Mouse (Mus musculus) heart, postnatal 0 days (tissue): ENCODE results near the gene Cldn17. TPM values are rescaled to one million over a fixed set of nuclear protein-coding genes. Genes with fewer than 3 reads are reported as not detected.

Experiments used
- ATAC-seq: fragments of 200-750 bp; cut with Nextera tagmentation; 2 replicates; pipeline ENCODE4 v1.8.0; 2017; ENCODE audit warnings: low read depth, moderate number of reproducible peaks, moderate library complexity; ENCODE audit not compliant: insufficient read depth
- DNase-seq: peaks from one replicate; pipeline ENCODE4 v3.0.0-alpha.2; 2016; ENCODE audit warnings: low spot score
- H3K27ac ChIP-seq: fragments of 300-500 bp; sonication (generic); 2 replicates; pipeline ENCODE4 v1.5.1; 2014; ENCODE audit warnings: low read depth, mild to moderate bottlenecking
- H3K27me3 ChIP-seq: fragments of 300-500 bp; sonication (generic); 2 replicates; pipeline ENCODE4 v1.6.1; 2014; ENCODE audit warnings: low read length, mixed read lengths; ENCODE audit not compliant: control insufficient read depth, insufficient read depth
- H3K36me3 ChIP-seq: fragments of 300-500 bp; sonication (generic); replicated peaks from 2 replicates; pipeline ENCODE4 v1.6.1; 2014; ENCODE audit warnings: low read length, mixed read lengths; ENCODE audit not compliant: control insufficient read depth, insufficient read depth
- H3K4me1 ChIP-seq: fragments of 300-500 bp; sonication (generic); 2 replicates; pipeline ENCODE4 v1.6.1; 2014; ENCODE audit warnings: antibody characterized with exemption; ENCODE audit not compliant: control insufficient read depth, insufficient read depth
- H3K4me2 ChIP-seq: fragments of 300-500 bp; sonication (generic); 2 replicates; pipeline ENCODE4 v1.6.1; 2014; ENCODE audit warnings: low read depth, mild to moderate bottlenecking, low read length, moderate library complexity
- H3K4me3 ChIP-seq: fragments of 300-500 bp; sonication (generic); 2 replicates; pipeline ENCODE4 v1.5.1; 2014; ENCODE audit warnings: low read depth, low read length
- H3K9ac ChIP-seq: fragments of 300-500 bp; sonication (generic); replicated peaks from 2 replicates; pipeline ENCODE4 v1.6.1; 2014; ENCODE audit warnings: low read depth, low read length, mixed read lengths
- H3K9me3 ChIP-seq: fragments of 300-500 bp; sonication (generic); replicated peaks from 2 replicates; pipeline ENCODE4 v1.6.1; 2016; ENCODE audit warnings: low read length; ENCODE audit not compliant: control insufficient read depth
- CTCF ChIP-seq: IDR thresholded peaks from 2 replicates; pipeline ENCODE4 v1.5.1; 2016; ENCODE audit warnings: antibody characterized with exemption, control low read depth, low read depth
- EP300 ChIP-seq: IDR thresholded peaks from 2 replicates; pipeline ENCODE4 v1.6.1; 2016; ENCODE audit warnings: antibody characterized with exemption, low read depth
- WGBS: fragments of 180-500 bp; shearing (Covaris S2); extraction: QIAGEN DNeasy Blood & Tissue Kit; methylation state at CpG from one replicate; pipeline ENCODE4 v1.1.7; 2014; 5-methylcytosine and 5-hydroxymethylcytosine counted together
- polyA plus RNA-seq: library from polyadenylated mRNA; unstranded; fragments of >200 nt; fragmentation: Nextera tagmentation; extraction: Ambion mirVana; gene quantifications from 2 replicates; pipeline ENCODE4 v1.2.1, GENCODE M21; 2015
- total RNA-seq: library from RNA; depleted of rRNA; stranded (reverse); fragments of >200 nt; gene quantifications from 2 replicates; pipeline ENCODE4 v1.2.3, GENCODE M21; 2014; ENCODE audit warnings: low replicate concordance; rRNA removed

Cldn17 gene
- total RNA-seq (not detected in 2 replicates), polyA plus RNA-seq (not detected in 2 replicates)

DNA sequence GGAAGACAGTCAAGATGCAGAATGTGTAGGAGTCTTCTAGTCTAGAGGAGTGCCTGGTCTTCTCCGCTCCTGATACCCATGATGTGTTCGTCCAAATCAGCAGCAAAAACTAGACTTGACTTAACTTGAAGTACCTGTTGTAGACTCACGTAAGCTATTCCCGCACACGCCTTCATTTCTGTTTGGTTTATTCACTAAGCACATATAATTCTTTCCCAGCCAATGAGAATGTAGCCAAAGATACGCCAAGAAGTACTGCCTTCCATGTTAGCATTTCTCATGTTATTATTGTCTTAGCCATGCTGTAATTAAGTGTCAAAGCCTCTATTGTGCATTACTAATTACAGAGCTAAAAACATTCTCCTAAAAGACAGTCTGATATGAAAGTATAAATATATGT lies at the start of gene Cldn17:
TSS of gene Cldn17 (minus strand) at position 101 of the 400 bp plus-strand sequence.
- no peak within 1 kb of the TSS for H3K4me2 ChIP-seq
- no peaks in the 10 kb centered on the region for H3K27me3 ChIP-seq
- TF ChIP-seq CTCF (no peak), EP300 (no peak)
- H3K9ac ChIP-seq: no peak within 1 kb of the TSS
- no peaks in the 10 kb centered on the region for H3K36me3 ChIP-seq
- no peak for DNase-seq
- no peak for ATAC-seq
- no peaks in the 10 kb centered on the region for H3K4me1 ChIP-seq
- no peak within 1 kb of the TSS for H3K4me3 ChIP-seq
- no peaks in the 10 kb centered on the region for H3K9me3 ChIP-seq
- WGBS: 80% methylated on average over 6 of the region's 6 CpGs
- H3K27ac ChIP-seq: no peak within 1 kb of the TSS

DNA sequence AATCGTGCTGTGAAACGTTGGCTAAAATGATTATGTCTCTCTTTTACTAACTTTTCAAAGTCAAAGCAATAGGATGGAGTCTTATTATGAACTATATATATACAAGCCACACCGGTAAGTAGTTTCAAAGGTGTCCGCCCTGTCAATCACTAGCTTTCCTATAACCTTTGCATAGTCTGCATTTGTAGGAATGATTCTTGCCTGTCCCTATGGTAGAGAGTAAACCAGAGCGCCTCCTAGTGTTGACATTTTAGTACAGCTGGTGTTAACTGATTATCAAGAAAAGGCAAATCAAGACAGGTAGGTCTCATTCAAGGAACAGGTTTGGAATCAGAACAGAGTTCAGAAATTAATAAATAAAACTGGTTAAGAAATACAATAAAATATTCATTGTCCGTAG lies 35.7 kb upstream of the Cldn17 start:
- H3K9ac ChIP-seq: no peak overlapping the region
- DNase-seq: no peak
- no peak overlapping the region for H3K4me2 ChIP-seq
- WGBS: 52% methylated on average over 6 of the region's 6 CpGs
- no peaks in the 10 kb centered on the region for H3K9me3 ChIP-seq
- no peak overlapping the region for H3K27ac ChIP-seq
- H3K27me3 ChIP-seq: no peaks in the 10 kb centered on the region
- H3K36me3 ChIP-seq: no peaks in the 10 kb centered on the region
- H3K4me1 ChIP-seq: no peaks in the 10 kb centered on the region
- TF ChIP-seq EP300 (no peak), CTCF (peak; percentile 45)
- ATAC-seq: no peak
- no peak overlapping the region for H3K4me3 ChIP-seq

DNA sequence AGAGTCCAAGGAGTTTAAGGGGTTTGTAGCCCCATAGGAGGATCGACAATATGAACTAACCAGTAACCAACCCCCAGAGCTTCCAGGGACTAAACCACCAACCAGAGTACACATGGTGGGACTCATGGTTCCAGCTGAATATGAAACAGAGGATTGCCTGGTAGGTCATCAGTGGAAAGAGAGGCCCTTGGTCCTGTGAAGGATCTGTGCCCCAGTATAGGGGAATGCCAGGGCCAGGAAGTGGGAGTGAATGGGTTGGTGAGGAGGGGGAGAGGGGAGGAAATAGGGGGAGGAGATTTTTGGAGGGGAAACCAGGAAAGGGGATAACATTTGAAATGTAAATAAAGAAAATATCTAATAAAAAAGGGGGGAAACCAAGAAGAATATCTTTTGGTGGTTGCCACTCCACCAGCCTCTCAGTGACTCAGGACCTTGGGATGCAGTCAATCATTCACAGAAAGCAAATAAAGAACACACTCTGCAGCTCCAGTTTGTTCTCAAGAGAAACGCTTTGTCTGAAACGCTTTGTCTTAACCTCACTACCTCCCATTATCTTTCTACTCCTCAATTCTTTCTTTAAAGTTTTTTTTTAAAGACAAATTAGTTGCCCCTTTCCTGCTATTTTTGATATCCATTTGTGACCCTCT lies 33.2 kb upstream of the Cldn17 start:
- H3K4me1 ChIP-seq: no peaks in the 10 kb centered on the region
- no peak overlapping the region for H3K4me3 ChIP-seq
- DNase-seq (no peak), ATAC-seq (no peak)
- H3K27ac ChIP-seq: no peak overlapping the region
- no peaks in the 10 kb centered on the region for H3K36me3 ChIP-seq
- WGBS: 68% methylated on average over 3 of the region's 3 CpGs
- no peak overlapping the region for H3K4me2 ChIP-seq
- TF ChIP-seq EP300 (no peak), CTCF (no peak)
- H3K9ac ChIP-seq: no peak overlapping the region
- H3K27me3 ChIP-seq: no peaks in the 10 kb centered on the region
- no peaks in the 10 kb centered on the region for H3K9me3 ChIP-seq

DNA sequence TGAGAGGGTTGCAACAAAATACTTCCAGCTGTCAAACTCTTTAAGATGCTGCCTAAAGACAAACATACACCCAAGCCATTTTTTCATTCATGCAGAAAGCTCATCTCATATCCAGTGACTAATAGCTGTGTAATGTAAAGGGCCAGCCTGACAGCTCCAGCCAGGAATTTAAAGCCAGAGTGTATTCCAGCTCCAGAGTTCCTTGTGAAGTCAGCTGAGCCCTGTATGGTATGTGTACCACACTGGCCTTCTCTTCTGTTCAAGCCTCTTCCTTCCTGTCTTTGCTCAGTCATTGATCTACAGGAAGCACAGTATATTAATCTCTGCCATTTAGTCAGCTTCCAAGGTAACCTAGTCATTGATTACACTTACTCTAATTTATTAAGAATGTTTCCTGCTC lies 4.6 kb upstream of the Cldn17 start:
- Histone ChIP-seq H3K36me3 (no peaks in the 10 kb centered on the region), H3K9me3 (no peaks in the 10 kb centered on the region), H3K4me2 (no peak overlapping the region), H3K27me3 (no peaks in the 10 kb centered on the region), H3K4me1 (no peaks in the 10 kb centered on the region), H3K4me3 (no peak overlapping the region), H3K9ac (no peak overlapping the region), H3K27ac (no peak overlapping the region)
- no peak for TF ChIP-seq EP300
- TF ChIP-seq CTCF: no peak
- DNase-seq: no peak
- ATAC-seq: no peak

DNA sequence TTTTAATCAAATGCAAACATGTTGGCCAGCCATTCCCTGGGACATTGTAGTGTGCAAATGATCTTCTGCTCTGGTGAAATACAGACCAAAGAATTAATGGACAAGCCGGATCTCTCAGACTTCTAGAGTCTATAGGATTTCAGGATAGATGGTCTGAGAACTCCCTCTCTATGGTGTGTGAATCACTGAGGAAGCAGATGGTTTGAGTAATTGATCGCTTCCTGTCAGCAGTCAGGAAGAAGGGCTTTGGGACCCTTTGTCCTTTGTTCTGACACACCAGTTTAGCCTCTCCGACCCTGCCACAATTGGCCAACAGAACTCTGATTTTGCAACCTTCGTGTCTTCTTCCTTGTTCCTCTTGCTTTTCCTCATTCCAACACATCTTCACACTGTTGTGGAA lies 1.4 kb upstream of the Cldn17 start:
- TF ChIP-seq CTCF (no peak), EP300 (no peak)
- WGBS: 61% methylated on average over 4 of the region's 4 CpGs
- Histone ChIP-seq H3K4me2 (no peak overlapping the region), H3K4me3 (no peak overlapping the region), H3K27me3 (no peaks in the 10 kb centered on the region), H3K27ac (no peak overlapping the region), H3K36me3 (no peaks in the 10 kb centered on the region), H3K9ac (no peak overlapping the region), H3K9me3 (no peaks in the 10 kb centered on the region), H3K4me1 (no peaks in the 10 kb centered on the region)
- no peak for DNase-seq
- no peak for ATAC-seq

DNA sequence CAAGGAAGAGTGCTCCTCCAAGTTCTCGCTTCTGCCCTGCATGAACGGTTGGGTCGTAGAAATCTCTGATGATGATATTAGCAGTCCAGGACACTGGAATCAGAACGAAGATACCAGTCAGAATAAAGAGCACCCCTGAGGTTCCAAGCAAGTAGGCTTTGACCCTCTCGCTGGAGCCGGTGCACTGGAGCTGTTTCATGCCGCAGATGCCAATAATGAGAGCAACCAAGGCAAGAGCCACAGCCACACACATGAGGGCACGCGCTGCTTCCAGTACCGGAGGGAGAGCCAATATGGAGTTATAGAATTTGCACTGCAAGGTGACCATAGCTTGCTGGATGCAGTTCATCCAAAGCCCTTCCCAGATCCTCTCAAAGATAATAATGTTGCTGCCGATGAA lies 440 bp downstream of the Cldn17 start:
- Histone ChIP-seq H3K27me3 (no peaks in the 10 kb centered on the region), H3K27ac (no peak overlapping the region), H3K9me3 (no peaks in the 10 kb centered on the region), H3K4me3 (no peak overlapping the region), H3K9ac (no peak overlapping the region), H3K4me2 (no peak overlapping the region), H3K4me1 (no peaks in the 10 kb centered on the region), H3K36me3 (no peaks in the 10 kb centered on the region)
- WGBS: 88% methylated on average over 11 of the region's 11 CpGs
- ATAC-seq: no peak
- TF ChIP-seq EP300 (no peak), CTCF (no peak)
- no peak for DNase-seq
